Mouse (Mus musculus) layer of hippocampus, adult 18-20 months (tissue): Measurements from ENCODE around the gene Psme2b. TPM values are rescaled to one million over a fixed set of nuclear protein-coding genes. Genes with fewer than 3 reads are reported as not detected.
"Not testable (repeated sequence)": the region's sequence is repeated elsewhere in the genome, so short reads cannot be mapped to it uniquely, and the experiment has no call there.

Experiments used
- DNase-seq, 2 experiments: peaks; one replicate each; pipeline ENCODE4 v3.0.0; 2022; ENCODE audit warnings: low spot score in 2 of 2
- total RNA-seq, 2 experiments: library from RNA; stranded (reverse); gene quantifications; 2 replicates each; pipeline ENCODE4 v1.2.3; 2021

Psme2b gene
- total RNA-seq, 2 experiments from 2014 or later: 0.84 to 1.7 TPM

DNA sequence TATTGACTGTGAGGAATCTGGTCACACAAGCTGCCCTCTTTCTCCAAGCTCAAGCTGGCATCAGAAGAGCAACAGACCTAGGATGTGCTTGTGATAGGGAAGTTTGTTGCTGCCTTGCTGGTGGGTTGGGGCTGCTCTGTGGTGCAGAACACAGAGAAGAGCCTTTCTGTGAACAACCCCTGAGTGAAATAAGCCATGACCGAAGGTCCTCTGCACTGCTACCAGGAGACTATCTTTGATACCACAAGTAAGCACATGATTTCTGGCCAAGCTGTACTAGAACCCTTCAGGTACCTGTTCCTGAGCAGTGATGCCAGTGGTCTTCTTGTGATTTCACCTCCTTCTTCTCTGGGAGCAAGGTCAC lies 44.4 kb downstream of the Psme2b start:
- DNase-seq: not testable (repeated sequence)

DNA sequence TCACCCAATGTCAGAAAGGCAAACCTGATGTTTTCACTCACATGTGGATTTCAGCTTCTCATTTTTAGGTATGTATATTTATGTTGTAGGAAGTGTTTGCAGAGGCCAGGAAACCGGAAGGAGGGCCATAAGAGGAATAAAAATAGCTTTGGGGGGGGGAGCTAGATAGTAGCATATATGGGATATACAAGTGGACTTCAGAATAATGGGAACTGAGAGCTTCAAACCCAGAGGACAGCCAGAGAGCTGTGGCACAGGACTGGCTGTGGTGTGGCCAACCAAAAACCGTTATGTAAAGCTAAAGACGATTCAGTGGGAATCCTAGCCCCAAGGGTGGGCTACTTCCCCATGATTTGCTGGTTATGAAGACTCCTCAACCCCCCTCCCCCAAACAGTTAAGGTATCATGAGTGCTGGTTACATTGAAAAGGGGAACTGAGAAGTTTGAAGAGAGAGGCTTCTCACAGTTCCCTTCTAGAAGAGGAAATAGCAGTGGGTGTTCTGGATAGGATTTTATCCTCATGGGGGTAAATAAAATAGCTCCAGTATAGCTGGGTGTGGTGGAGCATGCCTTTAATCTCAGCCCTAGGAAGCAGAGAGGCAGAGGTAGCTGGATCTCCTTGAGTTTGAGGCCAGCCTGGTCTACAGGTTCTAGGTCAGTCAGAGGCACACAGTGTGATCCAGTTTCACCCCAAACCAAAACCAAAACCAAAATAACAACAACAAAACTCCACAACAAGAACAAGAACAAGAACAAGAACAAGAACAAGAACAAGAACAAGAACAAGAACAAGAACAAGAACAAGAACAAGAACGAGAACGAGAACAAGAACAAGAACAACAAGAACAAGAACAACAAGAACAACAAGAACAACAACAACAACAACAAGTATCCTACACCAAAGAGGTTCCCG lies 45.1 kb downstream of the Psme2b start:
- not testable (repeated sequence) for DNase-seq

DNA sequence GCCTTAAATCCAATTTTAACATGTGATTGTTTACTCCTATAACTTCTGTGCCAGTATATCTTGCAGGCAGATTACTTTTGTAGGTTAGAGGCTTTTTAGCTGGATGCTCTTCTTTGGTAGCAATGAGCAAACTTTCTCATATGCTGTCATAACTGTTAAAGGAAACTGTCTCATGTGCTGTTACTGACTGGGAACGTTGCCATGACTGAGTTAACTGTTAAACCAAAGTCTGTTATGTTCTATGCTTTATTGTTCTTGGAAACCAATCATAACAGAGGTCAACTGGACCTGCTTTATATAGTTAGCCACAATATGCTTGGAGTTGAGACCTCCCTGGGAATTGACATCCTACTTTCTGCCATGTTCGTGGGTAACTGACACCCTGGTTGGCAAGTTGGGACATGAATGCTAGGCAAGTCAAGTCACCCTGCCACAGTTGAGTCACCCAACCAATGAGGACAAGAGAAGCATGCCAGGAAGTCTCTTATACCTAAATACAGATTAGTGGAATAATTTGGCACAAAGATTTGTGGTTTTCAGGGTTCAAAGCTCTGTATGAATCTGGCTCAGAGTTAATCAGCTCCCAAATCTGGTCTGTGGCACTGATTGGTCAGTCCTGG lies 47.1 kb downstream of the Psme2b start:
- no peak for DNase-seq

Other genes starting within 250 kb of the Psme2b start
- gene Rack1, start 145.9 kb downstream of the Psme2b start, total RNA-seq: 100 to 1,000 TPM; 237 to 246 TPM
- gene Trim41, start 128.8 kb downstream of the Psme2b start, total RNA-seq: 10 to 100 TPM; 58.1 to 62.3 TPM
- gene Trim7, start 120.0 kb downstream of the Psme2b start, total RNA-seq: 1 to 10 TPM; 1.9 to 2.4 TPM
- 1 to 10 TPM in 1 of 2 experiments, under 1 TPM in 1; 0.38 to 1.1 TPM for gene Gm12184, start 119.5 kb downstream of the Psme2b start, total RNA-seq
- gene Irgm1, start 74.5 kb downstream of the Psme2b start, total RNA-seq: 1 to 10 TPM; 5.6 to 5.8 TPM
- under 1 TPM in 1 of 2 experiments, not detected in 1; 0.23 TPM for gene Gm5431, start 44.0 kb downstream of the Psme2b start, total RNA-seq
- not detected for gene Olfr56, start 32.7 kb upstream of the Psme2b start, total RNA-seq
- under 1 TPM; 0.96 to 0.99 TPM for gene 9930111J21Rik1, start 33.2 kb upstream of the Psme2b start, total RNA-seq
- gene Gm12185, start 46.0 kb upstream of the Psme2b start, total RNA-seq: under 1 TPM; 0.12 to 0.18 TPM
- gene Tgtp1, start 48.0 kb upstream of the Psme2b start, total RNA-seq: 1 to 10 TPM in 1 of 2 experiments, under 1 TPM in 1; 0.22 to 1.1 TPM
- 1 to 10 TPM; 1.1 to 1.4 TPM for gene 9930111J21Rik2, start 105.1 kb upstream of the Psme2b start, total RNA-seq
- not detected for gene Tgtp2, start 118.0 kb upstream of the Psme2b start, total RNA-seq
- under 1 TPM; 0.40 to 0.51 TPM for gene Ifi47, start 130.4 kb upstream of the Psme2b start, total RNA-seq
- not detected for gene Olfr1396, start 168.7 kb upstream of the Psme2b start, total RNA-seq
- not detected for gene Olfr1395, start 196.1 kb upstream of the Psme2b start, total RNA-seq
- gene Olfr1394, start 208.2 kb upstream of the Psme2b start, total RNA-seq: not detected
- gene Btnl9, start 241.0 kb upstream of the Psme2b start, total RNA-seq: not detected